Mouse (Mus musculus): ENCODE data around the gene Prdm16.
A peak's percentile ranks its signal among the peaks of the same experiment; 100 is the strongest.

The Prdm16 gene

GRCm38 (mm10) chr4:154330001-154330400, 306.7 kb downstream of the Prdm16 start:
- DNase-seq (ENCODE audit: low spot score), result no peak

- DNase-seq (ENCODE audit: low spot score), result peak; percentile 28
Observed at GRCm38 (mm10) chr4:154328836-154329235, 307.8 kb downstream of the Prdm16 start.

GRCm38 (mm10) chr4:154328431-154328830, 308.2 kb downstream of the Prdm16 start:
- DNase-seq (ENCODE audit: low spot score), result no peak

- no peak for DNase-seq (ENCODE audit: low spot score)
Observed at GRCm38 (mm10) chr4:154325410-154325809, 311.3 kb downstream of the Prdm16 start.

- no peak for DNase-seq (ENCODE audit: low spot score)
Observed at GRCm38 (mm10) chr4:154313622-154313967, 323.1 kb downstream of the Prdm16 start.

GRCm38 (mm10) chr4:154312935-154313621, 323.6 kb downstream of the Prdm16 start:
- DNase-seq (ENCODE audit: low spot score), result no peak

GRCm38 (mm10) chr4:154312143-154312812, 324.4 kb downstream of the Prdm16 start:
- no peak for DNase-seq (ENCODE audit: low spot score)

GRCm38 (mm10) chr4:154310576-154311262, 326.0 kb downstream of the Prdm16 start:
- no peak for DNase-seq (ENCODE audit: low spot score)

GRCm38 (mm10) chr4:154309131-154309530, 327.5 kb downstream of the Prdm16 start:
- DNase-seq (ENCODE audit: low spot score), result no peak

- peak; percentile 8 for DNase-seq (ENCODE audit: low spot score)
Observed at GRCm38 (mm10) chr4:154301466-154301881, 335.2 kb downstream of the Prdm16 start, which contains the start of gene Arhgef16. TSS of gene Arhgef16 (minus strand) at chr4:154301676.

- no peak for DNase-seq (ENCODE audit: low spot score)
Observed at GRCm38 (mm10) chr4:154299541-154300271, 337.0 kb downstream of the Prdm16 start.

- DNase-seq (ENCODE audit: low spot score), result no peak
Observed at GRCm38 (mm10) chr4:154297761-154298160, 338.9 kb downstream of the Prdm16 start.

GRCm38 (mm10) chr4:154294262-154294731, 342.4 kb downstream of the Prdm16 start:
- no peak for DNase-seq (ENCODE audit: low spot score)

GRCm38 (mm10) chr4:154293735-154294201, 342.9 kb downstream of the Prdm16 start:
- DNase-seq (ENCODE audit: low spot score), result no peak

- no peak for DNase-seq (ENCODE audit: low spot score)
Observed at GRCm38 (mm10) chr4:154283671-154284070, 353.0 kb downstream of the Prdm16 start.

GRCm38 (mm10) chr4:154279481-154279880, 357.2 kb downstream of the Prdm16 start:
- DNase-seq (ENCODE audit: low spot score), result no peak

- DNase-seq (ENCODE audit: low spot score), result no peak
Observed at GRCm38 (mm10) chr4:154273000-154273399, 363.7 kb downstream of the Prdm16 start.

- no peak for DNase-seq (ENCODE audit: low spot score)
Observed at GRCm38 (mm10) chr4:154269520-154269919, 367.2 kb downstream of the Prdm16 start.

GRCm38 (mm10) chr4:154267511-154267910, 369.2 kb downstream of the Prdm16 start:
- no peak for DNase-seq (ENCODE audit: low spot score)
